Mouse (Mus musculus): ENCODE data around the gene Ric1.

Gene Ric1
- long read RNA-seq, experiment 1, partial matches to known transcripts, result 0 of 13 reads
- long read RNA-seq, experiment 1, other reads (novel, unspliced or antisense), result 12 of 13 reads
- long read RNA-seq, experiment 2, partial matches to known transcripts, result 1 of 11 reads
- long read RNA-seq, experiment 2, other reads (novel, unspliced or antisense), result 10 of 11 reads

GRCm38 (mm10) chr19:29521637-29522435, at the start of gene Ric1:
TSS of gene Ric1 (plus strand) at chr19:29522282.
- intact Hi-C loops (cut with DNase I), result loop anchor here (5.0 kb wide), 1 partner anchor 40 kb away; no protein-coding TSS in a partner anchor

- intact Hi-C loops (cut with DNase I), result no loop called here
Measured at GRCm38 (mm10) chr19:29472424-29472823, 49.7 kb upstream of the Ric1 start.

- intact Hi-C loops (cut with DNase I), result no loop called here
Measured at GRCm38 (mm10) chr19:29472946-29473345, 49.1 kb upstream of the Ric1 start.

GRCm38 (mm10) chr19:29474803-29475202, 47.3 kb upstream of the Ric1 start:
- intact Hi-C loops (cut with DNase I), result no loop called here

GRCm38 (mm10) chr19:29475210-29475620, 46.9 kb upstream of the Ric1 start:
- intact Hi-C loops (cut with DNase I), result no loop called here

GRCm38 (mm10) chr19:29478598-29478997, 43.5 kb upstream of the Ric1 start:
- intact Hi-C loops (cut with DNase I), result no loop called here

GRCm38 (mm10) chr19:29481578-29481977, 40.5 kb upstream of the Ric1 start:
- intact Hi-C loops (cut with DNase I), result no loop called here

- intact Hi-C loops (cut with DNase I), result no loop called here
Measured at GRCm38 (mm10) chr19:29482148-29482547, 39.9 kb upstream of the Ric1 start.

- intact Hi-C loops (cut with DNase I), result no loop called here
Measured at GRCm38 (mm10) chr19:29482637-29483036, 39.4 kb upstream of the Ric1 start.

- intact Hi-C loops (cut with DNase I), result no loop called here
Measured at GRCm38 (mm10) chr19:29483386-29483785, 38.7 kb upstream of the Ric1 start.

- intact Hi-C loops (cut with DNase I), result no loop called here
Measured at GRCm38 (mm10) chr19:29484537-29484936, 37.5 kb upstream of the Ric1 start.

- intact Hi-C loops (cut with DNase I), result no loop called here
Measured at GRCm38 (mm10) chr19:29485257-29485948, 36.7 kb upstream of the Ric1 start.

GRCm38 (mm10) chr19:29486545-29487206, 35.4 kb upstream of the Ric1 start:
- intact Hi-C loops (cut with DNase I), result no loop called here

GRCm38 (mm10) chr19:29487326-29488072, 34.6 kb upstream of the Ric1 start:
- intact Hi-C loops (cut with DNase I), result no loop called here

- intact Hi-C loops (cut with DNase I), result no loop called here
Measured at GRCm38 (mm10) chr19:29488073-29488390, 34.0 kb upstream of the Ric1 start.

- intact Hi-C loops (cut with DNase I), result no loop called here
Measured at GRCm38 (mm10) chr19:29488420-29488819, 33.7 kb upstream of the Ric1 start.

- intact Hi-C loops (cut with DNase I), result no loop called here
Measured at GRCm38 (mm10) chr19:29489785-29490284, 32.2 kb upstream of the Ric1 start.

GRCm38 (mm10) chr19:29491467-29491866, 30.6 kb upstream of the Ric1 start:
- intact Hi-C loops (cut with DNase I), result no loop called here

- intact Hi-C loops (cut with DNase I), result no loop called here
Measured at GRCm38 (mm10) chr19:29494454-29494853, 27.6 kb upstream of the Ric1 start.

- intact Hi-C loops (cut with DNase I), result no loop called here
Measured at GRCm38 (mm10) chr19:29496001-29496597, 26.0 kb upstream of the Ric1 start.
